Mouse (Mus musculus) forebrain, embryonic 10.5 days (tissue): ENCODE results near the gene Zfp64. TPM values are rescaled to one million over a fixed set of nuclear protein-coding genes. Genes with fewer than 3 reads are reported as not detected.
"Not testable (repeated sequence)": the region's sequence is repeated elsewhere in the genome, so short reads cannot be mapped to it uniquely, and the experiment has no call there.

Experiments
- DNase-seq: peaks from one replicate; pipeline ENCODE4 v3.0.0-alpha.2; 2017; ENCODE audit warnings: low spot score; ENCODE audit errors: extremely low spot score
- H3K27ac ChIP-seq: fragments of 300-500 bp; sonication (generic); 2 replicates; pipeline ENCODE4 v1.5.1; 2016; ENCODE audit warnings: mild to moderate bottlenecking
- H3K27me3 ChIP-seq: fragments of 300-500 bp; sonication (generic); 2 replicates; pipeline ENCODE4 v1.6.1; 2016; ENCODE audit warnings: mild to moderate bottlenecking; ENCODE audit not compliant: poor library complexity, severe bottlenecking
- H3K36me3 ChIP-seq: fragments of 300-500 bp; sonication (generic); replicated peaks from 2 replicates; pipeline ENCODE4 v1.6.1; 2016; ENCODE audit warnings: mild to moderate bottlenecking, moderate library complexity
- H3K4me1 ChIP-seq: fragments of 300-500 bp; sonication (generic); 2 replicates; pipeline ENCODE4 v1.6.1; 2016
- H3K4me3 ChIP-seq: fragments of 300-500 bp; sonication (generic); 2 replicates; pipeline ENCODE4 v1.5.1; 2016; ENCODE audit warnings: mild to moderate bottlenecking, moderate library complexity
- H3K9me3 ChIP-seq: fragments of 300-500 bp; sonication (generic); 2 replicates; pipeline ENCODE4 v1.6.1; 2016; ENCODE audit warnings: mild to moderate bottlenecking, moderate library complexity
- WGBS: fragments of 180-500 bp; shearing (Covaris S2); methylation state at CpG from one replicate; pipeline ENCODE4 v1.1.7; 2016; 5-methylcytosine and 5-hydroxymethylcytosine counted together
- polyA plus RNA-seq: library from polyadenylated mRNA; unstranded; fragments of >200 nt; fragmentation: Nextera tagmentation; extraction: Ambion mirVana; gene quantifications from 2 replicates; pipeline ENCODE4 v1.2.1, GENCODE M21; 2016

The Zfp64 gene
- polyA plus RNA-seq, 1 experiment from 2014 or later = 35.4 TPM

DNA sequence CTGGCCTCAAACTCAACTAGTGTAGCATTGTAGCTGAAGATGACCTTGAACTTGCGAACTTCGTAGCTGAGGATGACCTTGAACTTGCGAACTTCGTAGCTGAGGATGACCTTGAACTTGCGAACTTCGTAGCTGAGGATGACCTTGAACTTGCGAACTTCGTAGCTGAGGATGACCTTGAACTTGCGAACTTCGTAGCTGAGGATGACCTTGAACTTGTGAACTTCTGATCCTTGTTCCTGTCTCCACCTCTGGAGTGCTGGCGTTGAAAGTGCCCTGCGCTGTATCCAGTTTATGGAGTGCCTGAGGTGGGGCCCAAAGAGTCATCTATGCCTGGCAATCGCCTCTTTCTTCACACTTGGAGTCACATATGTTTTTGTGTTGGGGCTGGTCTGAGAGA, 101.5 kb downstream of the Zfp64 start:
- H3K4me1 ChIP-seq = peaks cover 11% of the 10 kb centered on the region
- H3K36me3 ChIP-seq, DNase-seq, H3K9me3 ChIP-seq, H3K4me3 ChIP-seq, H3K27ac ChIP-seq: not testable (repeated sequence)
- peaks cover 28% of the 10 kb centered on the region for H3K27me3 ChIP-seq
- WGBS = 89% methylated on average over 13 of the region's 13 CpGs

GRCm38 (mm10) chr2:168851545-168851944, 103.8 kb downstream of the Zfp64 start:
- DNase-seq = no peak
- WGBS = 67% methylated on average over 10 of the region's 10 CpGs

DNA sequence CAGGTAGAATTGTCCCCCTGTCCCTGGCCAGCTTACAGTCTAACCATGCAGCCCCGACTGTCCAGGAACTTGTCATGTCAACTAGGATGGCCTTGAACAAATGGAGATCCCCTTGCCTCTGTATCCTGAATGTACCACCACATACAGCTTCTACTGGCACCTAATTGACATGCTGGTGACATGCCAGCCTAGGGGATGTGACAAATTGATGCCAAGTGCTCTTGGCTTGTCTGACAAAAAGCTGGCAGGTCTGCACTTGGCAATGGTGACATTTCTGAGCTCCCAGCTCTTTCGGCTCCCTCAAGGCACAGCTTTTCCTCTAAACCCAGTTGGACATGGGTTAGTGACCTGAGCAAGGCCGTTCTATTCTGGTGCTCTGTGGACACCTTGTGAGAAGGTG, 106.8 kb downstream of the Zfp64 start:
- no peak for DNase-seq
- H3K27me3 ChIP-seq = peaks cover 20% of the 10 kb centered on the region
- no peak overlapping the region for H3K27ac ChIP-seq
- H3K9me3 ChIP-seq = no peaks in the 10 kb centered on the region
- H3K36me3 ChIP-seq = no peaks in the 10 kb centered on the region
- H3K4me3 ChIP-seq = no peak overlapping the region
- WGBS = 92% methylated on average over 3 of the region's 3 CpGs
- peaks cover 20% of the 10 kb centered on the region for H3K4me1 ChIP-seq

More at GRCm38 (mm10) chr2:168851545-168851944, 103.8 kb downstream of the Zfp64 start:
- no peak overlapping the region for H3K4me3 ChIP-seq
- peaks cover 19% of the 10 kb centered on the region for H3K27me3 ChIP-seq
- peaks cover 16% of the 10 kb centered on the region for H3K4me1 ChIP-seq
- 0 out of 2 replicates have a peak overlapping the region, but pooled peaks have one; percentile 30 for H3K27ac ChIP-seq
- H3K36me3 ChIP-seq = no peaks in the 10 kb centered on the region
- no peaks in the 10 kb centered on the region for H3K9me3 ChIP-seq

- Histone ChIP-seq H3K36me3 (no peaks in the 10 kb centered on the region), H3K27me3 (peaks cover 41% of the 10 kb centered on the region), H3K4me3 (no peak overlapping the region), H3K27ac (no peak overlapping the region), H3K9me3 (no peaks in the 10 kb centered on the region), H3K4me1 (peaks cover 33% of the 10 kb centered on the region)
- no peak for DNase-seq
- 77% methylated on average over 7 of the region's 7 CpGs for WGBS
Observed at GRCm38 (mm10) chr2:168846180-168846720, 109.1 kb downstream of the Zfp64 start.

Other genes with a start within 250 kb of the Zfp64 start
- 8.7 and 9.0 TPM in 2 replicates for gene Atp9a, start 213.2 kb downstream of the Zfp64 start, polyA plus RNA-seq
- 35.3 and 39.1 TPM in 2 replicates for gene Sall4, start 187.6 kb downstream of the Zfp64 start, polyA plus RNA-seq